Mouse (Mus musculus) lung, embryonic 14.5 days (tissue): ENCODE measurements around the gene Dis3l. TPM values are rescaled to one million over a fixed set of nuclear protein-coding genes. Genes with fewer than 3 reads are reported as not detected.
A peak's percentile ranks its signal among the peaks of the same experiment; 100 is the strongest.
"Not testable (repeated sequence)": the region's sequence is repeated elsewhere in the genome, so short reads cannot be mapped to it uniquely, and the experiment has no call there.

Experiments
- ATAC-seq: fragments of 200-750 bp; cut with Nextera tagmentation; 2 replicates; pipeline ENCODE4 v1.8.0; 2017; ENCODE audit warnings: mild to moderate bottlenecking, moderate TSS enrichment, moderate library complexity; ENCODE audit not compliant: insufficient read depth
- DNase-seq: peaks from one replicate; pipeline ENCODE4 v3.0.0-alpha.2; 2015
- H3K27ac ChIP-seq: fragments of 300-500 bp; sonication (generic); 2 replicates; pipeline ENCODE4 v1.5.1; 2014; ENCODE audit warnings: low read depth, mild to moderate bottlenecking, moderate library complexity
- H3K27me3 ChIP-seq: fragments of 300-500 bp; sonication (generic); 2 replicates; pipeline ENCODE4 v1.6.1; 2014; ENCODE audit warnings: low read length, control low read depth; ENCODE audit not compliant: insufficient read depth
- H3K36me3 ChIP-seq: fragments of 300-500 bp; sonication (generic); 2 replicates; pipeline ENCODE4 v1.6.1; 2014; ENCODE audit warnings: control low read depth; ENCODE audit not compliant: insufficient read depth
- H3K4me1 ChIP-seq: fragments of 300-500 bp; sonication (generic); 2 replicates; pipeline ENCODE4 v1.6.1; 2014; ENCODE audit warnings: antibody characterized with exemption, control low read depth; ENCODE audit not compliant: insufficient read depth
- H3K4me2 ChIP-seq: fragments of 300-500 bp; sonication (generic); 2 replicates; pipeline ENCODE4 v1.6.1; 2014; ENCODE audit warnings: mild to moderate bottlenecking
- H3K4me3 ChIP-seq: fragments of 300-500 bp; sonication (generic); 2 replicates; pipeline ENCODE4 v1.5.1; 2014; ENCODE audit warnings: low read depth, low read length
- H3K9ac ChIP-seq: fragments of 300-500 bp; sonication (generic); 2 replicates; pipeline ENCODE4 v1.6.1; 2014
- H3K9me3 ChIP-seq: fragments of 300-500 bp; sonication (generic); 2 replicates; pipeline ENCODE4 v1.6.1; 2016; ENCODE audit warnings: low read depth, low read length, control low read depth
- CTCF ChIP-seq: IDR thresholded peaks from 2 replicates; pipeline ENCODE4 v1.5.1; 2016; ENCODE audit warnings: antibody characterized with exemption, low read depth
- WGBS: fragments of 180-500 bp; shearing (Covaris S2); extraction: QIAGEN DNeasy Blood & Tissue Kit; methylation state at CpG from one replicate; pipeline ENCODE4 v1.1.7; 2014; 5-methylcytosine and 5-hydroxymethylcytosine counted together
- polyA plus RNA-seq: library from polyadenylated mRNA; unstranded; fragments of >200 nt; fragmentation: Nextera tagmentation; extraction: Ambion mirVana; gene quantifications from 2 replicates; pipeline ENCODE4 v1.2.1, GENCODE M21; 2014

Dis3l gene
- polyA plus RNA-seq, 1 experiment from 2014 or later = 24.6 TPM

- Histone ChIP-seq H3K9ac (no peak overlapping the region), H3K4me1 (no peaks in the 10 kb centered on the region), H3K4me3 (no peak overlapping the region), H3K9me3 (no peaks in the 10 kb centered on the region), H3K27ac (no peak overlapping the region), H3K4me2 (no peak overlapping the region), H3K36me3 (peaks cover 69% of the 10 kb centered on the region), H3K27me3 (no peaks in the 10 kb centered on the region)
- no peak for TF ChIP-seq CTCF
- DNase-seq = no peak
- no peak for ATAC-seq
- WGBS = 95% methylated on average over 5 of the region's 5 CpGs
These were observed 24.1 kb downstream of the Dis3l start for GRCm38 (mm10) chr9:64316986-64317385.

- peaks cover 65% of the 10 kb centered on the region for H3K36me3 ChIP-seq
- 94% methylated on average over 6 of the region's 6 CpGs for whole genome bisulfite sequencing
- TF ChIP-seq CTCF = no peak
These were observed 26.4 kb downstream of the Dis3l start for GRCm38 (mm10) chr9:64314696-64315095.

GRCm38 (mm10) chr9:64312128-64312527, 29.0 kb downstream of the Dis3l start:
- Histone ChIP-seq H3K4me3 (no peak overlapping the region), H3K27me3 (no peaks in the 10 kb centered on the region), H3K27ac (no peak overlapping the region), H3K9me3 (no peaks in the 10 kb centered on the region), H3K9ac (no peak overlapping the region), H3K4me2 (no peak overlapping the region), H3K36me3 (peaks cover 54% of the 10 kb centered on the region; the same call in 1 of the 2 replicates), H3K4me1 (no peaks in the 10 kb centered on the region)
- 17% methylated on average over 1 of the region's 1 CpGs for WGBS
- 0 out of 2 replicates have a peak, but pooled peaks have one; percentile 10 for TF ChIP-seq CTCF
- ATAC-seq (no peak), DNase-seq (no peak)

More at GRCm38 (mm10) chr9:64314696-64315095, 26.4 kb downstream of the Dis3l start:
- DNase-seq (no peak), ATAC-seq (no peak)
- Histone ChIP-seq H3K9ac (no peak overlapping the region), H3K9me3 (no peaks in the 10 kb centered on the region), H3K4me3 (no peak overlapping the region), H3K27ac (no peak overlapping the region), H3K4me2 (no peak overlapping the region), H3K4me1 (no peaks in the 10 kb centered on the region), H3K27me3 (no peaks in the 10 kb centered on the region)

GRCm38 (mm10) chr9:64310996-64311785, 29.9 kb downstream of the Dis3l start:
- Histone ChIP-seq H3K4me1 (no peaks in the 10 kb centered on the region), H3K4me2 (no peak overlapping the region), H3K27ac (no peak overlapping the region), H3K36me3 (peaks cover 57% of the 10 kb centered on the region), H3K27me3 (no peaks in the 10 kb centered on the region), H3K9me3 (no peaks in the 10 kb centered on the region), H3K4me3 (no peak overlapping the region), H3K9ac (no peak overlapping the region)
- DNase-seq = peak; percentile 33
- peak; percentile 38 for TF ChIP-seq CTCF
- ATAC-seq = no peak
- WGBS = 68% methylated on average over 16 of the region's 16 CpGs

DNA sequence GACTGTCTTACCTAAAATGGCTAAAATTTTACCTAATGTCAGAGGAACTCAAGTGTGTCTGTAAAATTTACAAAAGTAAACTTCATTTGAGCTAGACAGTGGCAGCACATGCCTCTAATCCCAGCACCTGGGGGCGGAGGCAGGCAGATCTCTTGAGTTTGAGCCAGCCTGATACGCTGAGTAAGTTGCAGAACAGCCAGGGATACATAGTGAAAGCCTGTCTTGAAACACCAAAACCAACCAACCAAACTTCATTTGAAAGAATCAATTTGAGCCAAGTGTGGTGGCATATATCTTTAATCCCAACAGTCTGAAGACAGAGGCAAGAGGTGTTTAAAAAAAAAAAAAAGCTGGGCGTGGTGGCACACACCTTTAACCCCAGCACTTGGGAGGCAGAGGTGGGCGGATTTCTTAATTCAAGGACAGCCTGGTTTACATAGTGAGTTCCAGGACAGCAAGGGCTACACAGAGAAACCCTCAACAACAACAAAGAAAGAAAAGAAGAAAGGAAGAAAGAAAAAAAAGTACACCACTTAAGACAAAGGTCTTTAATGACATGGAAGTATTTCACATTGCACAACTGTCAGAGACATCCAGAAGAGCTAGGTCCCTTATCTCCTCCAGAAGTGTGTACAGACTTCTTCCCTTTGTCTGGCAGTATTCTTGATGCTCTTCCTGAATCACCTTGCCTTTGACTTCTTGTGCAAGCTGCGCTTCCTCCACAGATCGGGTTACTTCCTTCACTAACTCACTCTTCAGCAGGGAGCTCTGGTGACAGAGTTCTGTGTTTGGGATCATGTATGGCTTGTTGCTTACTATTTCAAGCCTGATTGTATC, 34.4 kb downstream of the Dis3l start:
- H3K4me2 ChIP-seq = no peak overlapping the region
- no peaks in the 10 kb centered on the region for H3K27me3 ChIP-seq
- no peak for ATAC-seq
- peaks cover 76% of the 10 kb centered on the region for H3K36me3 ChIP-seq
- H3K27ac ChIP-seq = no peak overlapping the region
- H3K9me3 ChIP-seq = no peaks in the 10 kb centered on the region
- no peak for DNase-seq
- no peak for TF ChIP-seq CTCF
- H3K4me3 ChIP-seq = no peak overlapping the region
- no peaks in the 10 kb centered on the region for H3K4me1 ChIP-seq
- WGBS = 70% methylated on average over 6 of the region's 6 CpGs
- no peak overlapping the region for H3K9ac ChIP-seq

DNA sequence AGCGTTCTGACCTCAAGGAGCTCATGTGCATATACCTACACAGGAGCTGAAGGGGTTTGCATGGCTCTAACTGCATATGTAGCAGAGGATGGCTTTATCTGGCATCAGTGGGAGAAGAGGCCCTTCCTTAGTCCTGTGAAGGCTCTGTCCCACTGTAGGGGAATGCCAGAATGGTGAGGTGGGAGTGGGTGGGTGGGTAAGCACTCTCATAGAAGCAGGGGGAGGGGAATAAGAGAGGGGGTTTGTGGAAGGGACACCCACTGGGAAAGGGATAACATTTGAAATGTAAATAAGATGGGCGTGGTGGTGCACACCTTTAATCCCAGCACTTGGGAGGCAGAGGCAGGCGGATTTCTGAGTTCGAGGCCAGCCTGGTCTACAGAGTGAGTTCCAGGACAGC, 38.0 kb downstream of the Dis3l start:
- H3K4me3 ChIP-seq, H3K9ac ChIP-seq, H3K4me1 ChIP-seq, H3K9me3 ChIP-seq, H3K27ac ChIP-seq, H3K27me3 ChIP-seq, DNase-seq, ATAC-seq, H3K4me2 ChIP-seq: not testable (repeated sequence)
- peaks cover 83% of the 10 kb centered on the region for H3K36me3 ChIP-seq
- WGBS = 82% methylated on average over 3 of the region's 4 CpGs

GRCm38 (mm10) chr9:64282404-64282987, 58.6 kb downstream of the Dis3l start:
- Histone ChIP-seq H3K27ac (no peak overlapping the region), H3K9me3 (no peaks in the 10 kb centered on the region), H3K4me1 (peaks cover 6% of the 10 kb centered on the region), H3K27me3 (no peaks in the 10 kb centered on the region), H3K4me3 (peak overlapping the region; percentile 84), H3K9ac (peak overlapping the region; percentile 96), H3K36me3 (no peaks in the 10 kb centered on the region), H3K4me2 (peak overlapping the region; percentile 82)
- WGBS = 41% methylated on average over 5 of the region's 5 CpGs
- DNase-seq (peak; percentile 9), ATAC-seq (no peak)
- TF ChIP-seq CTCF = no peak
